Mouse (Mus musculus): ENCODE data around the gene Acad11. TPM values are rescaled to one million over a fixed set of nuclear protein-coding genes. Genes with fewer than 3 reads are reported as not detected.

Acad11 gene
- polyA plus RNA-seq, 1 experiment: 27.9 TPM

GRCm38 (mm10) chr9:104101458-104101857, 38.3 kb downstream of the Acad11 start:
- TF ChIP-seq CTCF (IDR thresholded peaks at IDR 0.05; ENCODE audit: extremely low read depth, insufficient read depth, low read length) (no peak), POLR2A (IDR thresholded peaks at IDR 0.05; ENCODE audit: extremely low read depth, insufficient read depth, low read length) (no peak)
- peaks cover 2% of the 10 kb centered on the region for H3K4me1 ChIP-seq (ENCODE audit: control insufficient read depth, insufficient read depth, low read length)
- no peak overlapping the region for H3K4me3 ChIP-seq (ENCODE audit: insufficient read depth, low read length)
- no peak overlapping the region for H3K27ac ChIP-seq (ENCODE audit: insufficient read depth, low read length)

GRCm38 (mm10) chr9:104102301-104102700, 39.1 kb downstream of the Acad11 start:
- Histone ChIP-seq H3K4me1 (ENCODE audit: control insufficient read depth, insufficient read depth, low read length) (peaks cover 2% of the 10 kb centered on the region), H3K27ac (ENCODE audit: insufficient read depth, low read length) (no peak overlapping the region), H3K4me3 (ENCODE audit: insufficient read depth, low read length) (no peak overlapping the region)
- no peak for TF ChIP-seq CTCF (IDR thresholded peaks at IDR 0.05; ENCODE audit: extremely low read depth, insufficient read depth, low read length)
- TF ChIP-seq POLR2A (IDR thresholded peaks at IDR 0.05; ENCODE audit: extremely low read depth, insufficient read depth, low read length): no peak

- Histone ChIP-seq H3K27ac (ENCODE audit: insufficient read depth, low read length) (no peak overlapping the region), H3K4me3 (ENCODE audit: insufficient read depth, low read length) (no peak overlapping the region), H3K4me1 (ENCODE audit: control insufficient read depth, insufficient read depth, low read length) (peaks cover 2% of the 10 kb centered on the region)
- TF ChIP-seq POLR2A (IDR thresholded peaks at IDR 0.05; ENCODE audit: extremely low read depth, insufficient read depth, low read length) (no peak), CTCF (IDR thresholded peaks at IDR 0.05; ENCODE audit: extremely low read depth, insufficient read depth, low read length) (no peak)
Measured at GRCm38 (mm10) chr9:104102901-104103300, 39.7 kb downstream of the Acad11 start.

GRCm38 (mm10) chr9:104104986-104105385, 41.8 kb downstream of the Acad11 start:
- Histone ChIP-seq H3K4me3 (ENCODE audit: insufficient read depth, low read length) (no peak overlapping the region), H3K4me1 (ENCODE audit: control insufficient read depth, insufficient read depth, low read length) (peaks cover 2% of the 10 kb centered on the region), H3K27ac (ENCODE audit: insufficient read depth, low read length) (no peak overlapping the region)
- TF ChIP-seq POLR2A (IDR thresholded peaks at IDR 0.05; ENCODE audit: extremely low read depth, insufficient read depth, low read length) (no peak), CTCF (IDR thresholded peaks at IDR 0.05; ENCODE audit: extremely low read depth, insufficient read depth, low read length) (no peak)

GRCm38 (mm10) chr9:104106930-104107329, 43.8 kb downstream of the Acad11 start:
- H3K4me1 ChIP-seq (ENCODE audit: control insufficient read depth, insufficient read depth, low read length): no peaks in the 10 kb centered on the region; the same call in 1 of the 2 replicates
- no peak overlapping the region for H3K27ac ChIP-seq (ENCODE audit: insufficient read depth, low read length)
- no peak overlapping the region for H3K4me3 ChIP-seq (ENCODE audit: insufficient read depth, low read length)
- no peak for TF ChIP-seq POLR2A (IDR thresholded peaks at IDR 0.05; ENCODE audit: extremely low read depth, insufficient read depth, low read length)
- TF ChIP-seq CTCF (IDR thresholded peaks at IDR 0.05; ENCODE audit: extremely low read depth, insufficient read depth, low read length): no peak

GRCm38 (mm10) chr9:104107482-104107881, 44.3 kb downstream of the Acad11 start:
- H3K4me3 ChIP-seq (ENCODE audit: insufficient read depth, low read length): no peak overlapping the region
- no peaks in the 10 kb centered on the region for H3K4me1 ChIP-seq (ENCODE audit: control insufficient read depth, insufficient read depth, low read length)
- TF ChIP-seq CTCF (IDR thresholded peaks at IDR 0.05; ENCODE audit: extremely low read depth, insufficient read depth, low read length) (no peak), POLR2A (IDR thresholded peaks at IDR 0.05; ENCODE audit: extremely low read depth, insufficient read depth, low read length) (no peak)
- H3K27ac ChIP-seq (ENCODE audit: insufficient read depth, low read length): no peak overlapping the region

- TF ChIP-seq CTCF (IDR thresholded peaks at IDR 0.05; ENCODE audit: extremely low read depth, insufficient read depth, low read length) (no peak), POLR2A (IDR thresholded peaks at IDR 0.05; ENCODE audit: extremely low read depth, insufficient read depth, low read length) (no peak)
- Histone ChIP-seq H3K4me3 (ENCODE audit: insufficient read depth, low read length) (no peak overlapping the region), H3K4me1 (ENCODE audit: control insufficient read depth, insufficient read depth, low read length) (no peaks in the 10 kb centered on the region)
Measured at GRCm38 (mm10) chr9:104108571-104109143, 45.5 kb downstream of the Acad11 start.

GRCm38 (mm10) chr9:104109151-104109550, 46.0 kb downstream of the Acad11 start:
- TF ChIP-seq CTCF (IDR thresholded peaks at IDR 0.05; ENCODE audit: extremely low read depth, insufficient read depth, low read length) (no peak), POLR2A (IDR thresholded peaks at IDR 0.05; ENCODE audit: extremely low read depth, insufficient read depth, low read length) (no peak)
- no peak overlapping the region for H3K4me3 ChIP-seq (ENCODE audit: insufficient read depth, low read length)
- H3K27ac ChIP-seq (ENCODE audit: insufficient read depth, low read length): no peak overlapping the region
- no peaks in the 10 kb centered on the region for H3K4me1 ChIP-seq (ENCODE audit: control insufficient read depth, insufficient read depth, low read length)

More at GRCm38 (mm10) chr9:104108571-104109143, 45.5 kb downstream of the Acad11 start:
- no peak overlapping the region for H3K27ac ChIP-seq (ENCODE audit: insufficient read depth, low read length)

GRCm38 (mm10) chr9:104123101-104123500, 59.9 kb downstream of the Acad11 start:
- H3K4me3 ChIP-seq (ENCODE audit: insufficient read depth, low read length): no peak overlapping the region
- TF ChIP-seq CTCF (IDR thresholded peaks at IDR 0.05; ENCODE audit: extremely low read depth, insufficient read depth, low read length): no peak
- no peak for TF ChIP-seq POLR2A (IDR thresholded peaks at IDR 0.05; ENCODE audit: extremely low read depth, insufficient read depth, low read length)
- no peak overlapping the region for H3K27ac ChIP-seq (ENCODE audit: insufficient read depth, low read length)
- H3K4me1 ChIP-seq (ENCODE audit: control insufficient read depth, insufficient read depth, low read length): no peaks in the 10 kb centered on the region; the same call in 1 of the 2 replicates

- Histone ChIP-seq H3K27ac (ENCODE audit: insufficient read depth, low read length) (no peak overlapping the region), H3K4me3 (ENCODE audit: insufficient read depth, low read length) (no peak overlapping the region)
- TF ChIP-seq POLR2A (IDR thresholded peaks at IDR 0.05; ENCODE audit: extremely low read depth, insufficient read depth, low read length): no peak
- no peak for TF ChIP-seq CTCF (IDR thresholded peaks at IDR 0.05; ENCODE audit: extremely low read depth, insufficient read depth, low read length)
Measured at GRCm38 (mm10) chr9:104123622-104124021, 60.4 kb downstream of the Acad11 start.

More at GRCm38 (mm10) chr9:104123622-104124021, 60.4 kb downstream of the Acad11 start:
- peaks cover 3% of the 10 kb centered on the region for H3K4me1 ChIP-seq (ENCODE audit: control insufficient read depth, insufficient read depth, low read length)

All from cortical plate, adult 2 months (tissue).